Mouse (Mus musculus) CH12.LX (cell line): ENCODE measurements at regions not wholly inside any gene's neighbourhood (a gene's known extent, or its start where the extent isn't known, plus 50 kb on each side); places are given as distances from the start of the nearest gene placed in this dataset.

ENCODE experiments used
- EP300 ChIP-seq: IDR thresholded peaks from 2 replicates; pipeline ENCODE4 v1.6.1; 2011; ENCODE audit warnings: low read length, improper control_type of control experiment
- MYC ChIP-seq: IDR thresholded peaks from 2 replicates; pipeline ENCODE4 v1.6.1; 2011; ENCODE audit warnings: low read depth, mild to moderate bottlenecking, improper control_type of control experiment, low read length
- POLR2AphosphoS2 ChIP-seq: IDR thresholded peaks from 2 replicates; pipeline ENCODE4 v1.6.1; 2011; ENCODE audit warnings: low read depth, low read length, improper control_type of control experiment

DNA sequence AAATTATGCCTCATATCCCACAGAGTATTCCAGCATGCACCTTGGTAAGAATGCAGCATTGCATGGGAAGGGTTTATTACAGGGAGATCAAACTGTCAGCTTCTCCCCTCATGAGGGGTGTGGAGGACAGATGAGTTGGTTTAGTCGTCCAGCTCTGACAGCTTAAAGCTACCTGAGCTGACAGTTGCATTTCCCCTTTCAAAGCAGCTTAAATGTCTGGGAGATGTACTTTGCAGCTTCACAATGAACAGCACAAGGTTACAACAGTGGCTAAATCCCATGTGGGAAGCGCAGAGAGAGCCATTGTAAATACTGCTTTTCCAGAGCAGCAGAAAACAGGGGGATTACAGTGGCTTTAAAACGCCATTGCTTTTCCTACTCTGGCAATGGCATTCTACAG lies 149.9 kb upstream of the Lsamp start:
- TF ChIP-seq EP300 (no peak), POLR2AphosphoS2 (no peak), MYC (no peak)
